Mouse (Mus musculus) cerebellum, adult 8-10 months (tissue): ENCODE measurements around the gene Chrnb1.

Experiments
- DNase-seq: peaks from one replicate; pipeline ENCODE4 v3.0.0; 2022

The Chrnb1 gene

GRCm38 (mm10) chr11:69803786-69804651, 8.3 kb upstream of the Chrnb1 start:
- DNase-seq, result peak; percentile 44

GRCm38 (mm10) chr11:69803328-69803727, 7.6 kb upstream of the Chrnb1 start:
- DNase-seq, result no peak

- peak; percentile 48 for DNase-seq
Measured at GRCm38 (mm10) chr11:69802648-69803105, 6.9 kb upstream of the Chrnb1 start.

GRCm38 (mm10) chr11:69801379-69801977, 5.7 kb upstream of the Chrnb1 start, which contains the start of gene Fgf11:
Gene Fgf11, minus strand, starts transcription at chr11:69801857.
- no peak for DNase-seq

GRCm38 (mm10) chr11:69800392-69801197, 4.9 kb upstream of the Chrnb1 start:
- DNase-seq, result no peak

GRCm38 (mm10) chr11:69800138-69800391, 4.3 kb upstream of the Chrnb1 start:
- DNase-seq, result no peak

- no peak for DNase-seq
Measured at GRCm38 (mm10) chr11:69799394-69800137, 3.8 kb upstream of the Chrnb1 start.

- DNase-seq, result no peak
Measured at GRCm38 (mm10) chr11:69797924-69798323, 2.2 kb upstream of the Chrnb1 start.

GRCm38 (mm10) chr11:69795983-69796435, 266 bp upstream of the Chrnb1 start:
- no peak for DNase-seq

GRCm38 (mm10) chr11:69793429-69793828, 2.3 kb downstream of the Chrnb1 start:
- no peak for DNase-seq

GRCm38 (mm10) chr11:69791420-69791819, 4.3 kb downstream of the Chrnb1 start:
- no peak for DNase-seq

- no peak for DNase-seq
Measured at GRCm38 (mm10) chr11:69789431-69789830, 6.3 kb downstream of the Chrnb1 start.

GRCm38 (mm10) chr11:69787306-69787705, 8.4 kb downstream of the Chrnb1 start:
- no peak for DNase-seq

- DNase-seq, result no peak
Measured at GRCm38 (mm10) chr11:69784793-69785272, 10.9 kb downstream of the Chrnb1 start.

- no peak for DNase-seq
Measured at GRCm38 (mm10) chr11:69781828-69782227, 13.9 kb downstream of the Chrnb1 start.

- DNase-seq, result no peak
Measured at GRCm38 (mm10) chr11:69778985-69779384, 16.8 kb downstream of the Chrnb1 start.

- no peak for DNase-seq
Measured at GRCm38 (mm10) chr11:69778258-69778982, 17.3 kb downstream of the Chrnb1 start.

- DNase-seq, result no peak
Measured at GRCm38 (mm10) chr11:69777504-69778257, 18.1 kb downstream of the Chrnb1 start.

- no peak for DNase-seq
Measured at GRCm38 (mm10) chr11:69776488-69776887, 19.3 kb downstream of the Chrnb1 start.

- DNase-seq, result no peak
Measured at GRCm38 (mm10) chr11:69775716-69776115, 20.0 kb downstream of the Chrnb1 start.

- no peak for DNase-seq
Measured at GRCm38 (mm10) chr11:69774961-69775360, 20.8 kb downstream of the Chrnb1 start.
